Mouse (Mus musculus): Measurements from ENCODE around the gene Syn3. TPM values are rescaled to one million over a fixed set of nuclear protein-coding genes. Genes with fewer than 3 reads are reported as not detected.

Gene Syn3
- total RNA-seq, 2 experiments from 2014 or later: 0.22 to 0.39 TPM

- DNase-seq: no peak
- intact Hi-C loops (cut with DNase I): no loop called here
These were observed 122.8 kb downstream of the Syn3 start for GRCm38 (mm10) chr10:86375903-86376302.

- no peak for DNase-seq
- intact Hi-C loops (cut with DNase I): no loop called here
These were observed 124.6 kb downstream of the Syn3 start for GRCm38 (mm10) chr10:86374061-86374460.

DNA sequence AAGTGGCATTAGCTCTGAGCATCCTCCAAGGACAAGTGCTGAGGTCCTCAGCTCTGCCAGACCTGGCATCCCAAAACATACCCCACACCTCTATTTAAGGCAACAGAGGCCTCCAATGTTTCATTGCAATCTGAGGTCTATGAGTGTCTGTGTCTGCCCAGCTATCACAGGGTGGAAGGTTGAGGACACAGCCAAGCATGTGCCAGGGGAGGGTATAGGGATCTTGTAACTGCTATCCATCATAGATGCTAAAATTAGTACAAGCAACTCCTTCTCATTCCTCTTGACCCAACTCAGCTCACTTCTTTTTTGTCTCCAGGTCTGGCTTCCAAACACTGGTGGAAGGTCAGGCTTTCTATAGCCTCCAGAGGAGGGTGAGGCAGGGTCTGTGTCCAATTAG, 127.1 kb downstream of the Syn3 start:
- no peak for DNase-seq
- intact Hi-C loops (cut with DNase I): no loop called here

DNA sequence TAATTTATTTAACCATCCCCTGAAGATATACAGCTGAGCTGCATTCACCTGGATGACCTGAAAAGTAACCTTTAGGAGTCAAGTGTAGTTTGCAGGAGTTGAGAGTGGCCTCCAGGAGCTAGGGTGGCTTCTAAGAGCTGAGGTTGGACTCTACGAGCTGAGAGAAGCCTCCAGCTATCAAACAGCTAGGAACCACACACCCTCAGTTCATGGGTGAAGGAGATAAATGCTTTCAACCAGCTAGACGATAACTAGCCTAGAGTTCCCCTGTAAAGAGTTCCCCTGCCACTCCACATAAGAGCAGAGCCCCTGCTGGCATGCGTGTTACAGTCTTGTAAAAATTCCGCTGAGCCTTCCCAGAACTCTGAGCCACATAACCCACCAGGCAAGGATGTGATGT, 129.3 kb downstream of the Syn3 start:
- intact Hi-C loops (cut with DNase I): no loop called here
- no peak for DNase-seq

DNA sequence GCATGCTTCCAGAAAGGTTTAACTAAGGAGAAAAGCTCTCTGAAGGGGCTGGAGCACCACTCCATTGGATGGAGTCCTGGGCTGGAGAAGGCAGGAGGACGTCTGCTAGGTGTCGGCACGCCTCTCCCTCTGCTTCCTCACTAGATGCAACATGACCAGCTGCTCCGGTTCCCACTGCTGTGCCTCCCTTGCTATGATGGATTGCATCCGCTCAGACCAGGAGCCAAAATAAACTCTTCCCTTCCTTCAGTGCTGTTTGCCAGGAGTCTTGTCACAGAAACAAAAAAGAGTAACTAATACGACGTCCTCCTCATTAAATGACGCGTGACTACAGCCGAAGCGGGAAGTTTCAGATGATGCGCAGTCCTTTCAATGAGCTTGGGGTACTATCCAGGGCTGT, 129.9 kb downstream of the Syn3 start:
- peak in 1 of 2 experiments; percentile 23 for DNase-seq
- intact Hi-C loops (cut with DNase I): no loop called here

DNA sequence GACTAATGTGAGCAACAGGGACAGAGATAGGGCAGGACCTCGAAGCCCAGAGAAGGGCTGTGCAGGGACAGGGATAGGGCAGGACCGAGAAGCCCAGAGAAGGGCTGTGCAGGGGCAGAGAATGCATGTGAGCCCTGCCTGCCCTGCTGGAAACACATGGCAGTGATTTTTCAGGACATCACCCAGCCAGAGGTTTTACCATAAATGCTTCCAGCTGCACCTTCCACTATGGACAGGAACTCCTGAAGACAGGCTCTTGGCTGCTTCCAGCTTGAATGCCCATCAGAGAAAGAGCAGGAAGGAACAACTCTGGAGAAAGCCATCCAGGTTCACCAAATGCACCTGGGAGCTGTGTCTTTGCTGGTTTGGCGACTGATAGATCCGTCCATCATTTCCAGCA, 131.3 kb downstream of the Syn3 start:
- no peak for DNase-seq
- intact Hi-C loops (cut with DNase I): no loop called here

- intact Hi-C loops (cut with DNase I): no loop called here
- DNase-seq: peak; percentile 63 to 70
These were observed 133.0 kb downstream of the Syn3 start for GRCm38 (mm10) chr10:86365632-86366092.

DNA sequence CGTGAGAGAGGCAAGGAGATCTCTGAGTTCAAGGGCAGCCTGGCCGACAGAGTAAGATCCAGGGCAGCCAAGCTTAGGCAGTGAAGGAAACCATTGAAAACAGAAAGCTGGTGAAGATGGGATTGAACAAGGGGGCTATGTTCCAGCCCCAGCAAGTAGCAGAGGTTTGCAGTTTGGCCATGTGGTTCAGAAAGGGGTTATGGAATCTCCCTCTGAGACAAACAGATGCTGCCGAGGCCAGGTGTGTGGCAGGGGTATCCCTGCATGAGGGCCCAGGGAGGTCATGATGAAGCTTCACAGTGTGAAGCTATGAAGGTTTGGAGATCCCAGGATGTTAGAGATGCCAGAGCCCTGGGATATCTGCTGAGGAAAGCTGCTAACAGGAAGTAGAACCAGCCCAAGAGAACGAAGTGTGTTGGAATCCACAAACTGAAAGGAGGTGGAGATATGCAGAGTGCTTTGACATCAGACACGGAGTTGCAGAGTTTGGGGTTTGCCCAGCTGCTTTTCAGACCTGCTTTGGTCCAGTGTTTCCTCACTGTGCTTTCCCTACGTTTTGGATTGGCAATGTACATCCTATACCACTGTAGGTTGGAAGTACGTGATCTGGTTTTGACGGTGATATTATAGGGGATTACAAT, 134.9 kb downstream of the Syn3 start:
- intact Hi-C loops (cut with DNase I): no loop called here

DNA sequence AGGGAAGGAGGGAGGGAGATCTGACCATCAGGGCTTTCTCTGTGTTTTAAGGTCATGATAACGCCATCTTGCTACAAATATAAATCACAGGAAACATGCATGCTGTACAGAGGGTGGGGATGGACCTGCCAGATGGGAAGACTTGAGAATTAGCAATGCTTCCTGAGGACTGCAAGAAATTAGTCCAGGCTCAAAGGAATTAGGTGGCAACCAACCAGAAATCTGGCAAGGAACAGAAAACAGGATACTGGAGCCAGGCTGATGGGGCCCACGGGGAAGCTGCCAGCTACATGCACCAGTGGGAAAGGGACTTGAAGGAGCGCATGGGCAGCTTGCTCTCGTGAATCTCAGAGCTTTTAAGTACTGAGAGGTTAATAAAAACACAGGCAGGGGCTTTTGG, 139.0 kb downstream of the Syn3 start:
- intact Hi-C loops (cut with DNase I): no loop called here
- DNase-seq: no peak

More for the DNA sequence above, 134.9 kb downstream of the Syn3 start:
- no peak for DNase-seq

DNA sequence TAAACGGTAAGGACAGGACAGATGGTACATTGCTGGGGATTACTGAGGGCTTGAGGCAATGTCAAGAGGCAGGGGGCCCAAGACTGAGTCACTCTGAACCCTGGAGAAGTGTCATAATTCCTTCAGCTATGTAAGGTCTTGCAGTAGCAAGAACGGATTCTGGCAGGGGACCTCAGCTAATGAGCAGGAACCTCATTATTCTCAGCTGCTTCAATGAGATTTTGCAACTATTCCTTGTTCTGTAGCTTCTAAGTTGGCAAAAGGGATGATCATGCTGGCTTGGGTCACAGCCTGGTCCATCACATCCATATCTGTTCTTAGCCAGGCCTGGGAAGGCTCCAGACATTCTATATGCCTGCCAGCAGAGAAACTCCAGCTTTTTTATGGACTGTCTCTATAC, 139.5 kb downstream of the Syn3 start:
- DNase-seq: no peak
- intact Hi-C loops (cut with DNase I): no loop called here

DNA sequence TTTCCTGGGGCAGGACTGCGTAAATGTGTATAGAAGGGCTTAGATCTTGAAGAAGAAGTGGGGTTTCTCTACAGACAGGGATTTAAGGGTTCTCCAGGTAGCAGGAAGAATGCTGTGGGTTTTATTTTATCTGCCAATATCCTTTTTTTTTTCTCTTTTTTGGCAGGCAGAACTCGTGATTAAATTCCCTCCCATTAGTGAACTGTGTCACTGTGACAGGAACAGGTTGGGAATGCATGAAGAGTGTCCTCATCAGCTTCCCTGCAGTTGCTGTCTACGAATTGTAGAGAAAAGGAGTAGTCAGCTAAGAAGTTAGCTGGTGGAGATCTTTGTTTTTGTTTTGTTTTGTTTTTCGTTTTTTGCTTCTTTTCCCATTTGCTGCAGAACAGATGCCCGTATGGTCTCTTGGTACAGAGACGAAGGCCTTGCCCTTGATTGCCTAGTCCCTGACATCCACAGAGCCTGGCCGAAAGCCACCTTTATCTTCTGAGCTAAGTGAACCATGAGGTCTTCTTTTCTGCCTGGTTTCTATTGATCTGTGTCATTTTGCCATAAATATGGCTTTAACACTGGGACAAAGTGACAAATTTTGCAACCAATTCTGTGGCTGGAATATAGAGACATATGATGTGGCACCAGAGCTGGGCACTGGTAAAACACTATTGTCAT, 140.3 kb downstream of the Syn3 start:
- DNase-seq: no peak
- intact Hi-C loops (cut with DNase I): no loop called here

- intact Hi-C loops (cut with DNase I): loop anchor here (2.0 kb wide), 1 partner anchor 96 kb away; no protein-coding TSS in a partner anchor
- DNase-seq: no peak
These were observed 141.7 kb downstream of the Syn3 start for GRCm38 (mm10) chr10:86356819-86357563.

GRCm38 (mm10) chr10:86352521-86352920, 146.2 kb downstream of the Syn3 start:
- DNase-seq: no peak
- intact Hi-C loops (cut with DNase I): loop anchor here (5.0 kb wide), 1 partner anchor 285 kb away; no protein-coding TSS in a partner anchor

DNA sequence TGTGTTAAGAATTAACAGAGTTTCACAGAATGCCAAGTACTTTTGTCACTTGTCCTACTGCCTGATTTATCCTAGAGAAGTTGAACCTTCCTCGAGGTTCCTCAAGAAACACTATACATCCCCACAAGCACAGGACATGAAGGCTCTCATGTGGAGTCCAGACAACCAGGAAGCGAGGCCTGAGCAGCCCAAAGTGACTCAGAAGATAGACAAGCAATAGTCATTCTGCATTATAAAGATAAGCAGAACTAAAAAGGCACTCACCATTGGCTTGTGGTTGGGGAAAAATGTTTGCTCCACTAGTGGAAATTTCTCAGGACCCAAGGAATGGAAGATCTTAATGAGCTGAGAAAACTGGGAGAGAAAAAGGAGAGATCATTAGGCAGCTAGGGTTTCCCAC, 147.4 kb downstream of the Syn3 start:
- DNase-seq: no peak

GRCm38 (mm10) chr10:86346235-86346840, 152.4 kb downstream of the Syn3 start:
- intact Hi-C loops (cut with DNase I): no loop called here
- no peak for DNase-seq

More for the DNA sequence above, 147.4 kb downstream of the Syn3 start:
- intact Hi-C loops (cut with DNase I): loop anchor here (5.0 kb wide), 1 partner anchor 284 kb away; no protein-coding TSS in a partner anchor

- DNase-seq: no peak
- intact Hi-C loops (cut with DNase I): no loop called here
These were observed 153.1 kb downstream of the Syn3 start for GRCm38 (mm10) chr10:86345645-86346044.

DNA sequence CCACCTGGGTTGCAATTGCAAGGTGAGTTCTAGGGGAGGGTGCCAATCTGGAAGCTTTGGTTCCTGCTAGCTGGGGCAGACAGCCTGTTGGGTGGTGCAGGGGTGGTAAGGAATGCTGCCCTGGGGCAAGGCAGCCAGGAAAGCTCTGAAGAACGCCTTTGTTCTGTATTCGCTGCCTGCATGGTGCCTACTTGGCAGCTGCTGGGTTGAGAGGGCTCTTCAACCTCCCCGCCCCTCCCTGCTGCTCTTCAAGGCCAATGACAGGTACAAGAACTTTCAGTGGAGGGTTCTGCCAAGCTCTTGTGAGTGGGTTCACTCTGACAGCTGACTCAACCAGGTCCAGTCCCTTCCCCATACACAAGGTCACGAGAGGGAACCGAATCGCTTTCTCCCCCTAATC, 154.0 kb downstream of the Syn3 start:
- no peak for DNase-seq
- intact Hi-C loops (cut with DNase I): no loop called here

- intact Hi-C loops (cut with DNase I): no loop called here
- DNase-seq: no peak
These were observed 154.8 kb downstream of the Syn3 start for GRCm38 (mm10) chr10:86343931-86344330.

- intact Hi-C loops (cut with DNase I): no loop called here
- no peak for DNase-seq
These were observed 155.3 kb downstream of the Syn3 start for GRCm38 (mm10) chr10:86343362-86343761.

- DNase-seq: no peak
- intact Hi-C loops (cut with DNase I): no loop called here
These were observed 156.0 kb downstream of the Syn3 start for GRCm38 (mm10) chr10:86342713-86343112.

DNA sequence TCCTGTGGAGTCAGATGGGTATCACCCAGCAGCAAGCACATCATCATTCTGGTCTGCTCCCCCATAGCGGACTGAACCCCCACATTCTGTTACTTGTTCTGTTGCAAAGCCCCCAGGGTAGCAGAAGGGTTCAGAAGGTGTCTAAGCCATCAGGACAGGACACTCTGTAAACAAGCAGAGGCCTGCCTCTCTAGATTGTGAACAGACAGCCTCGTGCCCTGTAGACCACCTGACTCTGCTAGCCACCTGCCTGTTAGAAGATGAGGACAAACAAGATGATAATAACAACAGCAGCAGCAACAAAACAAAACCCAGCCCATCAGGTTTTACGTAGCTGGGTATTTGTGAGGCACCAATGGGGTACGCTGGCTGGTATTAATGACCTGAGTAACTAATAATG, 156.5 kb downstream of the Syn3 start:
- no peak for DNase-seq
- intact Hi-C loops (cut with DNase I): no loop called here

Measured in heart, postnatal 36 days (tissue).